Mouse (Mus musculus): ENCODE results near the gene Twf2. TPM values are rescaled to one million over a fixed set of nuclear protein-coding genes. Genes with fewer than 3 reads are reported as not detected.
A peak's percentile ranks its signal among the peaks of the same experiment; 100 is the strongest.

Gene Twf2
- polyA plus RNA-seq, 1 experiment = 21.2 TPM

DNA sequence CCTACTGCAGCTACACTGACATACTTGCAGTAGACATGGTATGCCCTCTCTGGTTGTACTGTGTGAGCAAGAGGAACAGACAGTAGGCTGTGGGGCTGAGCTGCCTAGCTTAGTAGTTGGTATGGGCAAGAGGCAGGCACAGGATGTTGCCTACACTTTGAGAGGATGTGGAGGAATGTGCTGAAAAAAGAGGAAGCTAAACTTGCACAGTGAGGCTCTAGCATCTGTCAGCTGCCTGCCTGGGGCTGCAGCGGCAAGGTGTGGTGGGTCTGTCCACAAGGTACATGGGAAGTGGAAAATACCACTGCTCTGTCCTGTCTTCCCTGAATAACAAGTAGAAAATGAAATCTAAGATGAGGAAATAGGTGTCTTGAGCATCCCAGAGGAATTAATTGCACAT, 9.9 kb upstream of the Twf2 start:
- Histone ChIP-seq H3K4me1 (ENCODE audit: control insufficient read depth, insufficient read depth, insufficient read length, low read length) (peaks cover 6% of the 10 kb centered on the region; the same call in 1 of the 2 replicates), H3K4me3 (ENCODE audit: low read depth, low read length) (no peak overlapping the region), H3K27me3 (ENCODE audit: control insufficient read depth, insufficient read depth, low read length) (no peaks in the 10 kb centered on the region), H3K36me3 (ENCODE audit: control insufficient read depth, insufficient read depth, low read length) (peaks cover 40% of the 10 kb centered on the region), H3K27ac (ENCODE audit: insufficient read depth, low read depth, low read length) (no peak overlapping the region)
- 87% methylated on average over 1 of the region's 1 CpGs for WGBS
- TF ChIP-seq POLR2A (IDR thresholded peaks at IDR 0.05; ENCODE audit: low read depth, low read length) (no peak), CTCF (IDR thresholded peaks at IDR 0.05; ENCODE audit: extremely low read depth, insufficient read length, insufficient replicate concordance, low read depth, low read length) (no peak)

DNA sequence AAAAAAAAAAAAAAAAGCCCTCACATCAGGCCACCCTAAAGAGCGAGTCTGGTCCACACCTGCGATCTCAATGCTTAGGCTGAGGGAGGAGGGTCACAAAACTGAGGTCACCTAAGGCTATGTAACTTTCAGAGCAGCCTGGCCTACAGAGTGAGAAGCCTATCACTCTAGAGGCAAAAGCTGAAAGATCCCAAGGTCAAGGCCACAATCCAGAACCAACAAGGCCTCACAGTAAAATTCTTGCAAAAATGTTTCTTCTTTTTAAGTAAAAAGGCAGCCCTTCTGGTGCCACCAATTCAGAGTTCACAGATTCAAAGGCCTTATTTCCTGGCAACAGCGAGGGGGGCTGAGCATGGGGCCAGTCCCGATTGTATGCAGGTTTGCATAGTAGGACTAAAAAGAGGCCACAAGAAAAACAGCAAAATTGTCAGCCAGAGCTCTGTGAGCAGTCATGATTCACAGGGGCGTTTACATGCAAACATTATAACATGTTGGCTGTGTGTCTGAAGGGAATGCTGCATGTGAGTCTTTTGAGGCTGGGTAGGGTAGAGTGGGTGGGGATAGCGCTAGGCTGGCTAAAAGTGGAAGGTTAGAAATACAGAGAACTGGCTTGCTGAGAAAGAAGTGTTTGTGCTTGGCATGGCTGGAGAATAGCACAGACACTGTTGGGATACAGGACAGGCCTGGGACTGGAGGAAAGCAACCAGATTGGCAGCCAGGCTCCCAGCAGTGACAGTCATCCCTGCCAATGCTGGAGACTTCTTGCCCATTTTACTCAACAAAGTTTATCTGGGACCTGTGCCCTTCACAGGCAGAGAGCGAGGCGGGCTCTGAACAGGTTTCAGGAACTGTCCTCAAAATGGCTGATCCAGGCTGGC, 8.7 kb upstream of the Twf2 start:
- WGBS = 86% methylated on average over 8 of the region's 8 CpGs
- Histone ChIP-seq H3K4me1 (ENCODE audit: control insufficient read depth, insufficient read depth, insufficient read length, low read length) (peaks cover 8% of the 10 kb centered on the region), H3K36me3 (ENCODE audit: control insufficient read depth, insufficient read depth, low read length) (peaks cover 31% of the 10 kb centered on the region), H3K27me3 (ENCODE audit: control insufficient read depth, insufficient read depth, low read length) (no peaks in the 10 kb centered on the region), H3K27ac (ENCODE audit: insufficient read depth, low read depth, low read length) (no peak overlapping the region), H3K4me3 (ENCODE audit: low read depth, low read length) (no peak overlapping the region)
- TF ChIP-seq POLR2A (IDR thresholded peaks at IDR 0.05; ENCODE audit: low read depth, low read length) (no peak), CTCF (IDR thresholded peaks at IDR 0.05; ENCODE audit: extremely low read depth, insufficient read length, insufficient replicate concordance, low read depth, low read length) (no peak)

DNA sequence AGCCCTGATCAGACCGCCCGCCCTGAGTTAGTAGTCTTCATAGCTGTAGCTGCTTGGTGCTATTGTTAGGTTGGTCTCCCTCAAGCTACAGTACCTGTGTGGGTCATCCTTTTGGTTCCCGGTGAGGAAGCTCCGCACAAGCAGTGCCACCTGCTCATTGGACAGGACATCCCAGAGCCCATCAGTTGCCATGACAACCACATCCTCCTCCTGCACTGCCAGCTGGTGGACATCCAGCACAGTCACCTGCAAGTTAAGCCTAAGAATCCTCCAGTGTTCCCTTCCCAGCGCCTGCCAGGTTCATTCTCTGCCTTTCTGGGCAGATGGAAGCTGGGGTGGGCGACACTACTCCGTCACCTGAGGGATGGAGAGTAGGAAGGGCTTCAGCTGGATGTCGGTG, 7.2 kb upstream of the Twf2 start:
- TF ChIP-seq CTCF (IDR thresholded peaks at IDR 0.05; ENCODE audit: extremely low read depth, insufficient read length, insufficient replicate concordance, low read depth, low read length) (no peak), POLR2A (IDR thresholded peaks at IDR 0.05; ENCODE audit: low read depth, low read length) (no peak)
- H3K4me3 ChIP-seq (ENCODE audit: low read depth, low read length) = no peak overlapping the region
- H3K27ac ChIP-seq (ENCODE audit: insufficient read depth, low read depth, low read length) = no peak overlapping the region
- H3K27me3 ChIP-seq (ENCODE audit: control insufficient read depth, insufficient read depth, low read length) = no peaks in the 10 kb centered on the region
- peaks cover 15% of the 10 kb centered on the region for H3K4me1 ChIP-seq (ENCODE audit: control insufficient read depth, insufficient read depth, insufficient read length, low read length)
- 86% methylated on average over 8 of the region's 8 CpGs for WGBS
- peaks cover 16% of the 10 kb centered on the region for H3K36me3 ChIP-seq (ENCODE audit: control insufficient read depth, insufficient read depth, low read length)

- Histone ChIP-seq H3K4me1 (ENCODE audit: control insufficient read depth, insufficient read depth, insufficient read length, low read length) (peaks cover 16% of the 10 kb centered on the region), H3K27ac (ENCODE audit: insufficient read depth, low read depth, low read length) (no peak overlapping the region), H3K27me3 (ENCODE audit: control insufficient read depth, insufficient read depth, low read length) (no peaks in the 10 kb centered on the region), H3K36me3 (ENCODE audit: control insufficient read depth, insufficient read depth, low read length) (peaks cover 3% of the 10 kb centered on the region; the same call in 1 of the 2 replicates), H3K4me3 (ENCODE audit: low read depth, low read length) (no peak overlapping the region)
- 76% methylated on average over 3 of the region's 3 CpGs for WGBS
- no peak for TF ChIP-seq POLR2A (IDR thresholded peaks at IDR 0.05; ENCODE audit: low read depth, low read length)
- no peak for TF ChIP-seq CTCF (IDR thresholded peaks at IDR 0.05; ENCODE audit: extremely low read depth, insufficient read length, insufficient replicate concordance, low read depth, low read length)
Measured at GRCm38 (mm10) chr9:106197081-106197713, 5.7 kb upstream of the Twf2 start.

GRCm38 (mm10) chr9:106197732-106198131, 5.2 kb upstream of the Twf2 start:
- WGBS = 92% methylated on average over 9 of the region's 9 CpGs
- Histone ChIP-seq H3K36me3 (ENCODE audit: control insufficient read depth, insufficient read depth, low read length) (no peaks in the 10 kb centered on the region), H3K4me1 (ENCODE audit: control insufficient read depth, insufficient read depth, insufficient read length, low read length) (peaks cover 20% of the 10 kb centered on the region), H3K4me3 (ENCODE audit: low read depth, low read length) (no peak overlapping the region), H3K27ac (ENCODE audit: insufficient read depth, low read depth, low read length) (no peak overlapping the region), H3K27me3 (ENCODE audit: control insufficient read depth, insufficient read depth, low read length) (no peaks in the 10 kb centered on the region)
- TF ChIP-seq CTCF (IDR thresholded peaks at IDR 0.05; ENCODE audit: extremely low read depth, insufficient read length, insufficient replicate concordance, low read depth, low read length) (no peak), POLR2A (IDR thresholded peaks at IDR 0.05; ENCODE audit: low read depth, low read length) (no peak)

- H3K27ac ChIP-seq (ENCODE audit: insufficient read depth, low read depth, low read length) = peak overlapping the region; percentile 27; the same call in 1 of the 2 replicates
Measured at GRCm38 (mm10) chr9:106198962-106199458, 3.9 kb upstream of the Twf2 start.

More at GRCm38 (mm10) chr9:106198962-106199458, 3.9 kb upstream of the Twf2 start:
- WGBS = 3% methylated on average over 51 of the region's 51 CpGs
- no peak for TF ChIP-seq CTCF (IDR thresholded peaks at IDR 0.05; ENCODE audit: extremely low read depth, insufficient read length, insufficient replicate concordance, low read depth, low read length)
- no peak for TF ChIP-seq POLR2A (IDR thresholded peaks at IDR 0.05; ENCODE audit: low read depth, low read length)
- H3K4me3 ChIP-seq (ENCODE audit: low read depth, low read length) = peak overlapping the region; percentile 86
- H3K36me3 ChIP-seq (ENCODE audit: control insufficient read depth, insufficient read depth, low read length) = no peaks in the 10 kb centered on the region
- no peaks in the 10 kb centered on the region for H3K27me3 ChIP-seq (ENCODE audit: control insufficient read depth, insufficient read depth, low read length)
- peaks cover 28% of the 10 kb centered on the region for H3K4me1 ChIP-seq (ENCODE audit: control insufficient read depth, insufficient read depth, insufficient read length, low read length)

All from small intestine, adult 2 months (tissue).